Mouse (Mus musculus) lung, postnatal 4 days (tissue): ENCODE results near the gene Catsper4.
"Not testable (repeated sequence)": the region's sequence is repeated elsewhere in the genome, so short reads cannot be mapped to it uniquely, and the experiment has no call there.

Experiments used
- DNase-seq, 2 experiments: peaks; one replicate each; pipeline ENCODE4 v3.0.0; 2021

The Catsper4 gene

DNA sequence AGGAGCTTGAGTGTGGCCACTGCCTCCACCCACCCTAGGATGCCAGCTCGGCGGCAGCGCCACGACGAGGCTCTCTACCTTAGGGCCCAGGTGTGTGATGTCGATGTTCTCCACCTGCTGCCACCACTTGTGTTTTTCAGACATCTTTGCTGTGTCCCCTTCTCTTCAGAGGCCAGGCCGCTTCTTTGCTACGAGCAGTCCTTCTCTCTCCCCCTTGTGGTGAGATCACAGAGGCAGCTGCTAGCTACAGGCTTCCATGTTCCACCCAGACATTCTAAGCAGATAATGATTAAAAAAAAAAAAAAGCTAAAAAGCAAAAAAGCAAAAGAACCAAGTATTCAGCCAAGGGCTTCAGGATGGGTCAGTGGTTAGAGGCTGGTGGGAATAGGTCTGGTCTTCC, at the start of gene Catsper4:
Catsper4 (minus strand) TSS at position 190 of the 400 bp plus-strand sequence.
- DNase-seq, result no peak

- DNase-seq, result peak in 1 of 2 experiments; percentile 36
Observed at GRCm38 (mm10) chr4:134273417-134274345, 46.5 kb upstream of the Catsper4 start.

GRCm38 (mm10) chr4:134272731-134273416, 45.7 kb upstream of the Catsper4 start:
- no peak for DNase-seq

GRCm38 (mm10) chr4:134271979-134272378, 44.8 kb upstream of the Catsper4 start:
- no peak for DNase-seq

DNA sequence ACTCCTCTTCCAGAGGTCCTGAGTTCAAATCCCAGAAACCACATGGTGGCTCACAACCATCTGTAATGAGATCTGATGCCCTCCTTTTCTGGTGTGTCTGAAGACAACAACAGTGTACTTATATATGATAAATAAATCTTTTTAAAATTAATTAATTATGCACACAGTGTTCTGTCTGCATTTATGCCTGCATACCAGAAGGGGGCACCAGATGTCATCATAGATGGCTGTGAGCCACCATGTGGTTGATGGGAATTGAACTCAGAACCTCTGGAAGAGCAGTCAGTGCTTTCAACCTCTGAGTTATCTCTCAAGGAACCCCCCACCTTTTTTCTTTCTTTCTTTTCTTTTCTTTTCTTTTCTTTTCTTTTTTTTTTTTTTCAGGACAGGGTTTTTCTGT, 42.4 kb upstream of the Catsper4 start:
- not testable (repeated sequence) for DNase-seq

DNA sequence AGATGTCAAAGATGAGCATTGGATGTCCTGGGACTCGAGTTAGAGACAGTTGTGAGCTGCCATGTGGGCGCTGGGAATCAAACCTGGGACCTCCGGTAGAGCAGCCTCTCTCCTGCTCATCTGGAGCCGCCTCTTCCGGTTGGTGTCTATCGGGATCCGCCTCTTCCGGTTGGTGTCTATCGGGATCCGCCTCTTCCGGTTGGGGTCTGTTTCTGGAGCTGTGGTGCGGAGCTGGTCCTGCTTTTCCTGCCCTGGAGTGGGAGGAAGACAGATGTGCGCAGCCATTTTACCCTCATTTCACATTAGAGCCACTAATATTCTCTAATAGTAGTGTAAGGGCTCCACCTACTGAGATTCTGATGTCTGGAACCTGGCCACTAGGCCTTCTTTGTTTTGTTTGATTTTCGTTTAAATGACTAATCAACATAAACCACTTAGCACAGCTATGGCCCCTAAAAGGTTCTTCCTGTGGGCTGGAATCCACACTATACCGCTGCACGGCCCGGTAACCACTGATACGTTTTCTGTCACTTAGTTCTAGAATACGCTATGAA, 41.0 kb upstream of the Catsper4 start:
- DNase-seq, result peak in 1 of 2 experiments; percentile 44

GRCm38 (mm10) chr4:134265860-134266585, 38.8 kb upstream of the Catsper4 start:
- no peak for DNase-seq

GRCm38 (mm10) chr4:134263191-134263590, 36.0 kb upstream of the Catsper4 start:
- peak; percentile 67 to 81 for DNase-seq

DNA sequence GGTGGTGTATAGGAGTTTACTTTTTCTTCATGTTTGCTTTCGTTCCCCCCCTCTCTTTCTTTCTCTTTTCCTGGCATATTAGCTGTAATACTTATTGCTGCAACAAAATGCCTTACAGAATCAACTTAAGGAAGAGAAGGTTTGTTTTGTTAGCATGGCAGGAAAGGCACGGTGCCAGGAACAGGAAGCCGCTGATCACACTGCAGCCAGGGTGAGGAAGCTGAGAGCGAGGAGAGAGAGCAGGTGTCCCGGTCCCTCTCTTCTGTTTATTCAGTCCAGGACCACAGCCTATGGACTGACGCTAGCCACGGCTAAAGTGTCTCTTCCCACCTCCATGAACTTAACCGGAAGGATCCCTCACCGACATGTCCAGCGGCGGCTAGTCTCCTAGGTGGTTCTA, 31.2 kb upstream of the Catsper4 start:
- DNase-seq, result peak; percentile 53 to 62

DNA sequence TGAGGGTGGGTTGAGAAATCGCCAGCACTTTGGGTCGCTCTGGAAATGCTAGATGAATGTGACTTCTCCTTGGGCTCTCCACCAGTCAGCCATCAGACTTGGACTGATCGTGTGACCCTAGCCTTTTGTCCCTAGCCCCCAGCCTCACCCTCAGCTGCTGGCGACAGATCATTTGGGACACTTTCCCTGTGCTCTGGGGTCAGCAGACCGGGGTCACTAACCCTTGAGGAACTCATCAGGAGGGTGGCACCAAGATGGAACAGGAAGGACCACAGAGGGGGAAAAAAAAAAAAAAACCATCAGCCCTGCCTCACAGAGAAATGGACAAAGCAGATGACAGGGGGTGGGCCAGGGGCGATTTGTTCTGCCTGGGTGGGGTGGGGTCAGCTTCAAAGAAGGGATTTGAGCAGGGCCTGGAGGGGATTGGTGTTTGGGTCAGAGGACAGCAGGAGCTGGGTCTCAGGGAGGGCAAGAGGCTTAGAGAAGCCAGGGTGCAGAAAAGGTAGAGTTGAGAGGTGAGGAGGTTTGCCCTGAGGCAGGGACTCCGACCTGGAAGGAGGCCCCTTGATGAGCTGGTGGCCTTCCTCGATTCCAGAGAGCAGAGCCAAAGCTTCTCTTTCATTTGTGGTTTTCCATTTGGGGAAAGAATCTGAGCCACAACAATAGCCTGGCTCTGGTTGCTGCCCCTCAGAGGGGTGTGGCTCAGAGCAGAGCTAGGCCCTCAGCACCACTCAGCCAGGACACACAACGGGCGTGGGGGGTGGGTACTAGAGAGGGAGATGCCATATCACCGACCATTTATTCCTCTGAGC, 30.2 kb upstream of the Catsper4 start:
- DNase-seq, result peak in 1 of 2 experiments; percentile 48

- DNase-seq, result no peak
Observed at GRCm38 (mm10) chr4:134256407-134257197, 29.4 kb upstream of the Catsper4 start.

DNA sequence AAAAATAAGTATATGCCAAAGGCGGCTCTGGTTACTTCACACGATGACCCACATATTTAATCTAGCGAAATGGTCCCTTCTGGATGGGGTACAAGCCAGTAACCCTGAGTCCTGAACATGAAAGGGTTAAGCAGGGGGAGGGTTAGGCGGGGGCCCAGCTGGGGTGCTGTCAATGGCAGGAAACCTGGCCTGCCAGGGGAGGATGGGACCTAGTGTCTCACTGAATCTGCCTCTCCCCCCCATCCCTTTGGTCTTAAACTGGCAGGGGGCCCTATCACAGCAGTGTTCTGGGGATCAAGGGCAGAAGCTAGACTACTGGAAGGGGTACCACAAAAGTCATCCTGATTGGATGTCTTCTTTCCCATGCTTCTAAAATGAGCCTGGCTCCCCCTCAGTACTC, 28.7 kb upstream of the Catsper4 start:
- peak in 1 of 2 experiments; percentile 60 for DNase-seq

GRCm38 (mm10) chr4:134254835-134255234, 27.7 kb upstream of the Catsper4 start:
- DNase-seq, result no peak

DNA sequence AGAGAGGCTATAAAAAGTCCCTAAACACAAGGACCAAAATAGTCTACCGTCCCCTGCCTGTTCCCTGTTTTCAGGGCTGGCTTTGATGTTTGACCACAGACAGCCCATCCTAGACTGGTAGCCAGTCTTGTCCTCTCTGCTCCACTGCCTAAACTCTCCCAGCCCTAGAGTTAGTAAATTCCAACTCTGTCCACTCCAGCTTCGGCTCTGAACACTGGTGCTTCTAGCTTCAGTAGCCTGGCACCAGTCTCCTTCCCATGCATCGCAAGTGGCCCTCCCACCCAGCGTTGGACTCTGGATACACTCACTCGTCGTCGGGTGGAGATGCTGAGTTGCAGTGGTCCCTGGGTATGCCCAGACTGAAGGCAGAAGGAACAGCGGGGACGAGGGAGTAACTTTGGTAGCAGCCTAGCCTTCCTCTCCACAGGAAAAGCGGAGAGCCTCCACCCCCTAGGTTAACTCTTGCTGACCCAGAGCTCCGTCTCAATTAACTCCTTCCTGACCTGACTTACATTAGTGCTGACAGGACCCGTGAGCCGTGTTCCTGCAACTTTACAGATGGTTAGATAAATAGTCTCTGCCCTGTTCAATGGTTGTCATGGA, 26.6 kb upstream of the Catsper4 start, which contains the start of gene Grrp1:
Grrp1 (minus strand) TSS at position 385 of the 603 bp plus-strand sequence.
- DNase-seq, result peak; percentile 32 to 48

GRCm38 (mm10) chr4:134252911-134253721, 25.9 kb upstream of the Catsper4 start:
- DNase-seq, result peak in 1 of 2 experiments; percentile 26

DNA sequence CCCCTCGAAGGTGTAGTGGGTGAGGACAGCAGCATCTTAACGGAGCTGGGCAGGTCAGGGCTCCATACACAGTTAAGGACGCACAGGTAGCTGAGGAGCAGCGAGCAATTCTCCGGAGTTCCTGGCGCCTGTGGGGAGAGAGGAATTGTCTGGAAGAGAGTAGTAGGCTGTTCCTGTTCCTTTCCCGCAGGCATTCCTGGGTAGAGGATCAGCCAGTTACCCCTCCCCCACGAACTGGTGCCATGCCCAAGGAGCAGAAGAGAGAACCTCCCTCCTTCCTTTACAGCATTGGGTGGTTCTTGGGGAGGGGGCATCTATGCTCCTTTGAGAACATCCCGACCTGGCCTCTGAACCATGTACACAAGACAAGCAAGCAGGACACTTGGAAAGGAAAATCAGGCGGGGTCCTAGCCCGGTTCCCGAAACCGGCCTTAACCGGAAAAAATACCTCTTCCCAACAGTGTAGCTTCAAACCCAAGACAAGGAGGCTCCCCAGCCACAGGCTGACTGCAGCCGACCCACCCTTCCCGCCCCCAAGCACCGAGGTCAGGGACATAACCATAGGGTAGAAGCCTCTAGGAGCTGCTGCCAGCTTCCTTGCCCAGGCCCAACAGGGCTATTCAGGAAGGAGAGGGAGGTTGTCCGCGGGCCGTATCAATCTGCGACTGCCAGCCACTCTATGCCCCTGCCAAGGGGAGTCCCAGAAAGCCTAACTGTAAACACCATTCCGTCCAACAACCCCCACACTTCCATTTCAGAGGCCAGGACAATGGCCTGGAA, 25.1 kb upstream of the Catsper4 start:
- peak; percentile 36 to 53 for DNase-seq

- peak; percentile 52 to 62 for DNase-seq
Observed at GRCm38 (mm10) chr4:134251241-134252130, 24.3 kb upstream of the Catsper4 start.

GRCm38 (mm10) chr4:134250930-134251240, 23.7 kb upstream of the Catsper4 start:
- DNase-seq, result no peak
